Mouse (Mus musculus) MEL (cell line): ENCODE measurements around the gene Cfap57.

Experiments
- BHLHE40 ChIP-seq: IDR thresholded peaks from 2 replicates; pipeline ENCODE4 v1.6.1; 2012; ENCODE audit warnings: low read depth, mild to moderate bottlenecking, inconsistent platforms, low read length, improper control_type of control experiment, borderline replicate concordance
- CTCF ChIP-seq, 3 experiments: IDR thresholded peaks in 2 of 3; conservative IDR thresholded peaks in 1 of 3; 2 replicates each; pipeline ENCODE4 v1.5.1; 2011 to 2012; ENCODE audit warnings: low read length in 3 of 3, low read depth in 2 of 3, mild to moderate bottlenecking in 2 of 3, improper control_type of control experiment in 1 of 3, inconsistent platforms in 1 of 3, mixed read lengths in 1 of 3, moderate library complexity in 1 of 3; ENCODE audit not compliant: control insufficient read depth in 1 of 3, insufficient read depth in 1 of 3, poor library complexity in 1 of 3, severe bottlenecking in 1 of 3
- EP300 ChIP-seq, 2 experiments: IDR thresholded peaks; 2 replicates each; pipeline ENCODE4 v1.6.1; 2011; ENCODE audit warnings: improper control_type of control experiment in 2 of 2, low read length in 2 of 2, low read depth in 1 of 2, mild to moderate bottlenecking in 1 of 2
- MAFK ChIP-seq: IDR thresholded peaks from 2 replicates; pipeline ENCODE4 v1.6.1; 2011; ENCODE audit warnings: low read depth, mild to moderate bottlenecking, low read length, improper control_type of control experiment, borderline replicate concordance
- POLR2A ChIP-seq, 2 experiments: IDR thresholded peaks; 2 replicates each; pipeline ENCODE4 v1.6.1; 2011 to 2012; ENCODE audit warnings: low read length in 2 of 2, mild to moderate bottlenecking in 2 of 2, control low read depth in 1 of 2, improper control_type of control experiment in 1 of 2, low read depth in 1 of 2, moderate library complexity in 1 of 2; ENCODE audit not compliant: control insufficient read depth in 1 of 2, insufficient read depth in 1 of 2, poor library complexity in 1 of 2
- POLR2AphosphoS2 ChIP-seq: IDR thresholded peaks from 2 replicates; pipeline ENCODE4 v1.6.1; 2011; ENCODE audit warnings: low read length, improper control_type of control experiment
- SIN3A ChIP-seq: IDR thresholded peaks from 2 replicates; pipeline ENCODE4 v1.6.1; 2012; ENCODE audit warnings: low read length, improper control_type of control experiment, inconsistent platforms
- TCF12 ChIP-seq: IDR thresholded peaks from 2 replicates; pipeline ENCODE4 v1.6.1; 2014; ENCODE audit warnings: low read depth, mild to moderate bottlenecking, inconsistent platforms, low read length, improper control_type of control experiment, moderate library complexity
- ZC3H11A ChIP-seq: IDR thresholded peaks from 2 replicates; pipeline ENCODE4 v1.6.1; 2012; ENCODE audit warnings: low read depth, mild to moderate bottlenecking, inconsistent platforms, low read length, improper control_type of control experiment
- ZNF384 ChIP-seq: IDR thresholded peaks from 2 replicates; pipeline ENCODE4 v1.6.1; 2012; ENCODE audit warnings: low read depth, mild to moderate bottlenecking, inconsistent platforms, low read length, improper control_type of control experiment

GRCm38 (mm10) chr4:118543592-118544260 is 76.9 kb downstream of the Cfap57 start, which contains the start of gene Tmem125:
- no peak for TF ChIP-seq EP300 (IDR thresholded peaks at IDR 0.05; ENCODE audit: low read depth in 1 of 2, low read length in 2 of 2)
- no peak for TF ChIP-seq BHLHE40
- TF ChIP-seq POLR2A (IDR thresholded peaks at IDR 0.05; ENCODE audit: control insufficient read depth in 1 of 2, insufficient read depth in 1 of 2, low read depth in 1 of 2, low read length in 2 of 2, poor library complexity in 1 of 2): peak in 1 of 2 experiments; percentile 72; a peak in 2 of 4 replicates
- TF ChIP-seq MAFK: no peak
- TF ChIP-seq POLR2AphosphoS2: peak; percentile 73; the same call in 1 of the 2 replicates
- 0 out of 2 replicates have a peak, but pooled peaks have one; percentile 27 for TF ChIP-seq SIN3A
- TF ChIP-seq ZNF384: no peak
- no peak for TF ChIP-seq CTCF (IDR thresholded peaks at IDR 0.05 in 2 of 3, conservative IDR thresholded peaks at IDR 0.05 in 1 of 3; ENCODE audit: control insufficient read depth in 1 of 3, insufficient read depth in 1 of 3, low read depth in 2 of 3, low read length in 3 of 3, poor library complexity in 1 of 3, severe bottlenecking in 1 of 3)
- TF ChIP-seq TCF12: peak; percentile 25; the same call in 1 of the 2 replicates
- TF ChIP-seq ZC3H11A: no peak
